Mouse (Mus musculus) stomach, postnatal 0 days (tissue): ENCODE data around the gene Gm49416.

Source experiments
- CTCF ChIP-seq: IDR thresholded peaks from 2 replicates; pipeline ENCODE4 v1.5.1; 2016; ENCODE audit warnings: antibody characterized with exemption, low read depth, mild to moderate bottlenecking, moderate library complexity
- EP300 ChIP-seq: optimal IDR thresholded peaks from 2 replicates; pipeline ENCODE3; 2016; ENCODE audit warnings: antibody characterized with exemption

GRCm38 (mm10) chr19:8943047-8943446, 54.3 kb downstream of the Gm49416 start:
- TF ChIP-seq CTCF (no peak), EP300 (no peak)
